Mouse (Mus musculus): ENCODE measurements around the gene Runx1. TPM values are rescaled to one million over a fixed set of nuclear protein-coding genes. Genes with fewer than 3 reads are reported as not detected.

The Runx1 gene
- polyA plus RNA-seq, 1 experiment = 0.48 TPM

- TF ChIP-seq CTCF (IDR thresholded peaks at IDR 0.05; ENCODE audit: extremely low read depth, insufficient read depth, low read length) (no peak), POLR2A (IDR thresholded peaks at IDR 0.05; ENCODE audit: extremely low read depth, insufficient read depth, low read length) (no peak)
- H3K27ac ChIP-seq (ENCODE audit: insufficient read depth, low read length) = no peak overlapping the region
- H3K4me1 ChIP-seq (ENCODE audit: control insufficient read depth, insufficient read depth, low read length) = no peaks in the 10 kb centered on the region
- no peak overlapping the region for H3K4me3 ChIP-seq (ENCODE audit: insufficient read depth, low read length)
These were observed 34.7 kb upstream of the Runx1 start for GRCm38 (mm10) chr16:92860649-92861048.

- TF ChIP-seq CTCF (IDR thresholded peaks at IDR 0.05; ENCODE audit: extremely low read depth, insufficient read depth, low read length) = no peak
- TF ChIP-seq POLR2A (IDR thresholded peaks at IDR 0.05; ENCODE audit: extremely low read depth, insufficient read depth, low read length) = no peak
- Histone ChIP-seq H3K27ac (ENCODE audit: insufficient read depth, low read length) (no peak overlapping the region), H3K4me1 (ENCODE audit: control insufficient read depth, insufficient read depth, low read length) (no peaks in the 10 kb centered on the region), H3K4me3 (ENCODE audit: insufficient read depth, low read length) (no peak overlapping the region)
These were observed 30.8 kb upstream of the Runx1 start for GRCm38 (mm10) chr16:92856779-92857178.

- no peak overlapping the region for H3K27ac ChIP-seq (ENCODE audit: insufficient read depth, low read length)
- H3K4me1 ChIP-seq (ENCODE audit: control insufficient read depth, insufficient read depth, low read length) = no peaks in the 10 kb centered on the region
- TF ChIP-seq CTCF (IDR thresholded peaks at IDR 0.05; ENCODE audit: extremely low read depth, insufficient read depth, low read length) = no peak
- no peak overlapping the region for H3K4me3 ChIP-seq (ENCODE audit: insufficient read depth, low read length)
These were observed 26.3 kb upstream of the Runx1 start for GRCm38 (mm10) chr16:92852276-92852675.

GRCm38 (mm10) chr16:92850416-92850815 lies 24.5 kb upstream of the Runx1 start:
- TF ChIP-seq CTCF (IDR thresholded peaks at IDR 0.05; ENCODE audit: extremely low read depth, insufficient read depth, low read length) = no peak
- no peak for TF ChIP-seq POLR2A (IDR thresholded peaks at IDR 0.05; ENCODE audit: extremely low read depth, insufficient read depth, low read length)
- Histone ChIP-seq H3K4me3 (ENCODE audit: insufficient read depth, low read length) (no peak overlapping the region), H3K4me1 (ENCODE audit: control insufficient read depth, insufficient read depth, low read length) (no peaks in the 10 kb centered on the region), H3K27ac (ENCODE audit: insufficient read depth, low read length) (no peak overlapping the region)

GRCm38 (mm10) chr16:92847762-92848300 lies 21.9 kb upstream of the Runx1 start:
- no peak for TF ChIP-seq CTCF (IDR thresholded peaks at IDR 0.05; ENCODE audit: extremely low read depth, insufficient read depth, low read length)
- no peak for TF ChIP-seq POLR2A (IDR thresholded peaks at IDR 0.05; ENCODE audit: extremely low read depth, insufficient read depth, low read length)

GRCm38 (mm10) chr16:92845244-92846225 lies 19.6 kb upstream of the Runx1 start:
- TF ChIP-seq POLR2A (IDR thresholded peaks at IDR 0.05; ENCODE audit: extremely low read depth, insufficient read depth, low read length) (no peak), CTCF (IDR thresholded peaks at IDR 0.05; ENCODE audit: extremely low read depth, insufficient read depth, low read length) (no peak)
- H3K4me1 ChIP-seq (ENCODE audit: control insufficient read depth, insufficient read depth, low read length) = no peaks in the 10 kb centered on the region
- H3K27ac ChIP-seq (ENCODE audit: insufficient read depth, low read length) = no peak overlapping the region
- H3K4me3 ChIP-seq (ENCODE audit: insufficient read depth, low read length) = no peak overlapping the region

More at GRCm38 (mm10) chr16:92847762-92848300, 21.9 kb upstream of the Runx1 start:
- Histone ChIP-seq H3K4me3 (ENCODE audit: insufficient read depth, low read length) (no peak overlapping the region), H3K27ac (ENCODE audit: insufficient read depth, low read length) (no peak overlapping the region), H3K4me1 (ENCODE audit: control insufficient read depth, insufficient read depth, low read length) (no peaks in the 10 kb centered on the region)

- H3K27ac ChIP-seq (ENCODE audit: insufficient read depth, low read length) = no peak overlapping the region
- no peaks in the 10 kb centered on the region for H3K4me1 ChIP-seq (ENCODE audit: control insufficient read depth, insufficient read depth, low read length)
- TF ChIP-seq POLR2A (IDR thresholded peaks at IDR 0.05; ENCODE audit: extremely low read depth, insufficient read depth, low read length) = no peak
- TF ChIP-seq CTCF (IDR thresholded peaks at IDR 0.05; ENCODE audit: extremely low read depth, insufficient read depth, low read length) = no peak
- H3K4me3 ChIP-seq (ENCODE audit: insufficient read depth, low read length) = no peak overlapping the region
These were observed 12.8 kb upstream of the Runx1 start for GRCm38 (mm10) chr16:92838709-92839108.

- Histone ChIP-seq H3K4me3 (ENCODE audit: insufficient read depth, low read length) (no peak overlapping the region), H3K4me1 (ENCODE audit: control insufficient read depth, insufficient read depth, low read length) (no peaks in the 10 kb centered on the region), H3K27ac (ENCODE audit: insufficient read depth, low read length) (no peak overlapping the region)
- TF ChIP-seq POLR2A (IDR thresholded peaks at IDR 0.05; ENCODE audit: extremely low read depth, insufficient read depth, low read length) = no peak
- no peak for TF ChIP-seq CTCF (IDR thresholded peaks at IDR 0.05; ENCODE audit: extremely low read depth, insufficient read depth, low read length)
These were observed 5.4 kb upstream of the Runx1 start for GRCm38 (mm10) chr16:92831341-92831740.

- Histone ChIP-seq H3K27ac (ENCODE audit: insufficient read depth, low read length) (no peak overlapping the region), H3K4me3 (ENCODE audit: insufficient read depth, low read length) (no peak overlapping the region), H3K4me1 (ENCODE audit: control insufficient read depth, insufficient read depth, low read length) (no peaks in the 10 kb centered on the region)
- no peak for TF ChIP-seq POLR2A (IDR thresholded peaks at IDR 0.05; ENCODE audit: extremely low read depth, insufficient read depth, low read length)
- no peak for TF ChIP-seq CTCF (IDR thresholded peaks at IDR 0.05; ENCODE audit: extremely low read depth, insufficient read depth, low read length)
These were observed 4.5 kb upstream of the Runx1 start for GRCm38 (mm10) chr16:92830479-92830878.

Data from cortical plate, adult 2 months (tissue).